Mouse (Mus musculus) cerebellum, adult 11 months (tissue): ENCODE results near the gene Tesk2.
"Not testable (repeated sequence)": the region's sequence is repeated elsewhere in the genome, so short reads cannot be mapped to it uniquely, and the experiment has no call there.

ENCODE experiments used
- DNase-seq: peaks from one replicate; pipeline ENCODE4 v3.0.0; 2022

The Tesk2 gene

GRCm38 (mm10) chr4:116720343-116721097 lies at the start of gene Tesk2:
TSS of gene Tesk2 (plus strand) at chr4:116720948.
- DNase-seq, result peak; percentile 88

- no peak for DNase-seq
Measured at GRCm38 (mm10) chr4:116672785-116673184, 48.0 kb upstream of the Tesk2 start.

GRCm38 (mm10) chr4:116674761-116675160 lies 46.0 kb upstream of the Tesk2 start:
- not testable (repeated sequence) for DNase-seq

- no peak for DNase-seq
Measured at GRCm38 (mm10) chr4:116676027-116676426, 44.7 kb upstream of the Tesk2 start.

GRCm38 (mm10) chr4:116677808-116678207 lies 42.9 kb upstream of the Tesk2 start:
- DNase-seq, result no peak

GRCm38 (mm10) chr4:116679141-116679540 lies 41.6 kb upstream of the Tesk2 start:
- no peak for DNase-seq

GRCm38 (mm10) chr4:116680521-116680920 lies 40.2 kb upstream of the Tesk2 start:
- DNase-seq, result not testable (repeated sequence)

GRCm38 (mm10) chr4:116683957-116684356 lies 36.8 kb upstream of the Tesk2 start:
- no peak for DNase-seq

GRCm38 (mm10) chr4:116684665-116685064 lies 36.1 kb upstream of the Tesk2 start:
- DNase-seq, result no peak

- peak; percentile 88 for DNase-seq
Measured at GRCm38 (mm10) chr4:116685402-116686061, 35.2 kb upstream of the Tesk2 start, which contains the start of gene Prdx1. TSS of gene Prdx1 (plus strand) at chr4:116685544.

GRCm38 (mm10) chr4:116687041-116687440 lies 33.7 kb upstream of the Tesk2 start:
- DNase-seq, result no peak

GRCm38 (mm10) chr4:116689309-116689876 lies 31.4 kb upstream of the Tesk2 start:
- DNase-seq, result no peak

GRCm38 (mm10) chr4:116692146-116692545 lies 28.6 kb upstream of the Tesk2 start:
- DNase-seq, result no peak

GRCm38 (mm10) chr4:116693785-116694184 lies 27.0 kb upstream of the Tesk2 start:
- no peak for DNase-seq

- DNase-seq, result no peak
Measured at GRCm38 (mm10) chr4:116698693-116699342, 21.9 kb upstream of the Tesk2 start.

- DNase-seq, result no peak
Measured at GRCm38 (mm10) chr4:116700964-116701363, 19.8 kb upstream of the Tesk2 start.

- DNase-seq, result peak; percentile 50
Measured at GRCm38 (mm10) chr4:116703804-116704203, 16.9 kb upstream of the Tesk2 start.

GRCm38 (mm10) chr4:116707666-116708065 lies 13.1 kb upstream of the Tesk2 start:
- no peak for DNase-seq

- DNase-seq, result peak; percentile 88
Measured at GRCm38 (mm10) chr4:116708201-116708764, 12.5 kb upstream of the Tesk2 start, which contains the start of the genes Mmachc and Ccdc163. TSS of gene Mmachc (minus strand) at chr4:116708406. TSS of gene Ccdc163 (plus strand) at chr4:116708509.

- no peak for DNase-seq
Measured at GRCm38 (mm10) chr4:116708791-116709390, 11.9 kb upstream of the Tesk2 start.

- DNase-seq, result no peak
Measured at GRCm38 (mm10) chr4:116710154-116710553, 10.6 kb upstream of the Tesk2 start.

- DNase-seq, result peak; percentile 34
Measured at GRCm38 (mm10) chr4:116712536-116712935, 8.2 kb upstream of the Tesk2 start.
